ENCODE assay signal across 8 mouse cellular contexts in genomic region chr12:55492184-55492898, GRCm38 (mm10). TPM values are rescaled to one million over a fixed set of nuclear protein-coding genes. Genes with fewer than 3 reads are reported as not detected.
DNase-seq lines count a peak whose midpoint lies in the region; ATAC-seq and TF ChIP-seq lines count a peak whose summit lies in the region.

Gene Nfkbia, minus strand, starts transcription at chr12:55492647.

- H3K27me3 ChIP-seq in ES-Bruce4 (ENCODE audit: control insufficient read depth, insufficient read depth, low read length, poor library complexity, severe bottlenecking): no peaks in the 10 kb centered on the region
- no peaks in the 10 kb centered on the region for H3K27me3 ChIP-seq in forebrain, embryonic 13.5 days
- no peaks in the 10 kb centered on the region for H3K27me3 ChIP-seq in heart, postnatal 0 days (ENCODE audit: control insufficient read depth, insufficient read depth, low read length)
- peaks cover 8% of the 10 kb centered on the region; the same call in 1 of the 2 replicates for H3K27me3 ChIP-seq in liver, embryonic 15.5 days
- no peaks in the 10 kb centered on the region for H3K27me3 ChIP-seq in neural tube, embryonic 11.5 days (ENCODE audit: control insufficient read depth, insufficient read depth, low read length)
- H3K27me3 ChIP-seq in stomach, embryonic 16.5 days (ENCODE audit: control insufficient read depth, insufficient read depth, low read length): no peaks in the 10 kb centered on the region

- H3K4me3 ChIP-seq in ES-Bruce4 (ENCODE audit: low read depth, low read length): peak within 1 kb of the TSS; percentile 91
- peak within 1 kb of the TSS; percentile 76 for H3K4me3 ChIP-seq in forebrain, embryonic 13.5 days
- peak within 1 kb of the TSS; percentile 82 for H3K4me3 ChIP-seq in heart, postnatal 0 days (ENCODE audit: low read depth, low read length)
- H3K4me3 ChIP-seq in liver, embryonic 15.5 days (replicated peaks): peak within 1 kb of the TSS; percentile 93
- peak within 1 kb of the TSS; percentile 78 for H3K4me3 ChIP-seq in neural tube, embryonic 11.5 days (ENCODE audit: low read depth, low read length)
- H3K4me3 ChIP-seq in stomach, embryonic 16.5 days (replicated peaks; ENCODE audit: low read length): peak within 1 kb of the TSS; percentile 88

- no peak for TF ChIP-seq EP300 in ES-Bruce4 (IDR thresholded peaks at IDR 0.05; ENCODE audit: insufficient read depth, low read depth, low read length)
- peak; percentile 76; the same call in 1 of the 2 replicates for TF ChIP-seq EP300 in heart, postnatal 0 days (IDR thresholded peaks at IDR 0.05; ENCODE audit: low read depth)

- under 1% methylated on average over 51 of the region's 58 CpGs for WGBS in forebrain, embryonic 13.5 days
- under 1% methylated on average over 46 of the region's 58 CpGs for WGBS in heart, postnatal 0 days
- WGBS in liver, embryonic 15.5 days (ENCODE audit: insufficient replicate concordance): under 1% methylated on average over 58 of the region's 58 CpGs
- under 1% methylated on average over 56 of the region's 58 CpGs for WGBS in neural tube, embryonic 11.5 days
- 0% methylated on average over 51 of the region's 58 CpGs for WGBS in stomach, embryonic 16.5 days

- H3K36me3 ChIP-seq in ES-Bruce4 (ENCODE audit: control insufficient read depth, insufficient read depth, low read length, poor library complexity, severe bottlenecking): peaks cover 24% of the 10 kb centered on the region
- H3K36me3 ChIP-seq in forebrain, embryonic 13.5 days (ENCODE audit: poor library complexity, severe bottlenecking): peaks cover 26% of the 10 kb centered on the region
- H3K36me3 ChIP-seq in heart, postnatal 0 days (replicated peaks; ENCODE audit: control insufficient read depth, insufficient read depth, low read length): peaks cover 37% of the 10 kb centered on the region
- peaks cover 33% of the 10 kb centered on the region for H3K36me3 ChIP-seq in liver, embryonic 15.5 days (replicated peaks)
- peaks cover 3% of the 10 kb centered on the region; the same call in 1 of the 2 replicates for H3K36me3 ChIP-seq in neural tube, embryonic 11.5 days (ENCODE audit: control insufficient read depth, insufficient read depth, low read length)
- 0 out of 2 replicates have a peak, but pooled peaks cover 4% of the 10 kb centered on the region for H3K36me3 ChIP-seq in stomach, embryonic 16.5 days (ENCODE audit: control insufficient read depth, insufficient read depth, low read length)

- H3K4me2 ChIP-seq in forebrain, embryonic 13.5 days: peak within 1 kb of the TSS; percentile 81
- peak within 1 kb of the TSS; percentile 83 for H3K4me2 ChIP-seq in heart, postnatal 0 days (ENCODE audit: low read depth, low read length)
- H3K4me2 ChIP-seq in liver, embryonic 15.5 days: peak within 1 kb of the TSS; percentile 99
- H3K4me2 ChIP-seq in neural tube, embryonic 11.5 days (ENCODE audit: low read depth): peak within 1 kb of the TSS; percentile 69
- peak within 1 kb of the TSS; percentile 88 for H3K4me2 ChIP-seq in stomach, embryonic 16.5 days (ENCODE audit: low read depth, low read length)

- peak; percentile 93 for DNase-seq in heart, postnatal 0 days (ENCODE audit: low spot score)
- peak; percentile 95 to 97 for DNase-seq in kidney, postnatal 4 days
- peak; percentile 90 for DNase-seq in neural tube, embryonic 11.5 days (ENCODE audit: low spot score)

- no peaks in the 10 kb centered on the region for H3K9me3 ChIP-seq in ES-Bruce4 (replicated peaks; ENCODE audit: control insufficient read depth, insufficient read depth, low read length, poor library complexity, severe bottlenecking)
- H3K9me3 ChIP-seq in forebrain, embryonic 13.5 days (replicated peaks): no peaks in the 10 kb centered on the region
- no peaks in the 10 kb centered on the region for H3K9me3 ChIP-seq in heart, postnatal 0 days (replicated peaks; ENCODE audit: control insufficient read depth, low read length)
- H3K9me3 ChIP-seq in liver, embryonic 15.5 days (replicated peaks): no peaks in the 10 kb centered on the region
- no peaks in the 10 kb centered on the region for H3K9me3 ChIP-seq in neural tube, embryonic 11.5 days (ENCODE audit: control insufficient read depth, low read length)
- no peaks in the 10 kb centered on the region for H3K9me3 ChIP-seq in stomach, embryonic 16.5 days (replicated peaks; ENCODE audit: control insufficient read depth, low read length)

- peaks cover 10% of the 10 kb centered on the region for H3K4me1 ChIP-seq in ES-Bruce4 (ENCODE audit: control insufficient read depth, insufficient read depth, low read length)
- H3K4me1 ChIP-seq in forebrain, embryonic 13.5 days: peaks cover 24% of the 10 kb centered on the region
- peaks cover 27% of the 10 kb centered on the region for H3K4me1 ChIP-seq in heart, postnatal 0 days (ENCODE audit: control insufficient read depth, insufficient read depth)
- H3K4me1 ChIP-seq in liver, embryonic 15.5 days (replicated peaks): peaks cover 62% of the 10 kb centered on the region
- H3K4me1 ChIP-seq in neural tube, embryonic 11.5 days (ENCODE audit: control insufficient read depth, insufficient read depth, low read length): peaks cover 6% of the 10 kb centered on the region
- H3K4me1 ChIP-seq in stomach, embryonic 16.5 days (ENCODE audit: control insufficient read depth, insufficient read depth, low read length): peaks cover 31% of the 10 kb centered on the region

- TF ChIP-seq CTCF in ES-Bruce4 (IDR thresholded peaks at IDR 0.05; ENCODE audit: low read depth, low read length): no peak
- no peak; the same call in none of the 2 replicates for TF ChIP-seq CTCF in heart, postnatal 0 days (IDR thresholded peaks at IDR 0.05; ENCODE audit: low read depth)

- peak within 1 kb of the TSS; percentile 95 for H3K9ac ChIP-seq in ES-Bruce4 (ENCODE audit: low read depth, poor library complexity, severe bottlenecking)
- H3K9ac ChIP-seq in forebrain, embryonic 13.5 days: peak within 1 kb of the TSS; percentile 87
- peak within 1 kb of the TSS; percentile 94 for H3K9ac ChIP-seq in heart, postnatal 0 days (replicated peaks; ENCODE audit: low read depth, low read length)
- peak within 1 kb of the TSS; percentile 93 for H3K9ac ChIP-seq in liver, embryonic 15.5 days
- peak within 1 kb of the TSS; percentile 90 for H3K9ac ChIP-seq in neural tube, embryonic 11.5 days (ENCODE audit: low read length)
- peak within 1 kb of the TSS; percentile 99 for H3K9ac ChIP-seq in stomach, embryonic 16.5 days (ENCODE audit: low read length)

- ATAC-seq in cerebellum, adult (ENCODE audit: insufficient number of reproducible peaks, low FRiP score, low TSS enrichment): peak; percentile 65
- ATAC-seq in forebrain, embryonic 13.5 days: peak; percentile 96
- peak; percentile 84 for ATAC-seq in heart, postnatal 0 days (ENCODE audit: insufficient read depth, low read depth)
- peak; percentile 75 for ATAC-seq in liver, embryonic 15.5 days (ENCODE audit: insufficient read depth)
- peak; percentile 92 for ATAC-seq in neural tube, embryonic 11.5 days (ENCODE audit: insufficient read depth, low FRiP score, low TSS enrichment)
- ATAC-seq in stomach, embryonic 16.5 days (ENCODE audit: insufficient read depth, low FRiP score): peak; percentile 88

- no peak for TF ChIP-seq POLR2A in ES-Bruce4 (IDR thresholded peaks at IDR 0.05; ENCODE audit: insufficient read depth, low read length)

- H3K27ac ChIP-seq in ES-Bruce4 (ENCODE audit: insufficient read depth, low read length): peak within 1 kb of the TSS; percentile 73
- H3K27ac ChIP-seq in forebrain, embryonic 13.5 days: peak within 1 kb of the TSS; percentile 99
- peak within 1 kb of the TSS; percentile 100 for H3K27ac ChIP-seq in heart, postnatal 0 days (ENCODE audit: low read depth)
- H3K27ac ChIP-seq in liver, embryonic 15.5 days (replicated peaks): peak within 1 kb of the TSS; percentile 94
- H3K27ac ChIP-seq in neural tube, embryonic 11.5 days (ENCODE audit: low read depth, low read length): peak within 1 kb of the TSS; percentile 94
- H3K27ac ChIP-seq in stomach, embryonic 16.5 days (ENCODE audit: low read length): peak within 1 kb of the TSS; percentile 100

RNA-seq across cellular contexts. Expression of gene Nfkbia, which starts in this region (rescaled TPM):
- 40.9 and 45.3 TPM in 2 replicates for polyA plus RNA-seq in ES-Bruce4 (2011; ENCODE audit: insufficient read depth, insufficient read length, low read depth, missing spikeins)
- 46.4 and 47.0 TPM in 2 replicates for polyA plus RNA-seq in forebrain, embryonic 13.5 days (2015; fragmentation: Nextera tagmentation; extraction: Ambion mirVana)
- total RNA-seq in heart, postnatal 0 days (2014; rRNA removed; ENCODE audit: low replicate concordance): 65.1 and 108 TPM in 2 replicates
- 67.1 and 72.4 TPM in 2 replicates for polyA plus RNA-seq in heart, postnatal 0 days (2015; fragmentation: Nextera tagmentation; extraction: Ambion mirVana)
- polyA plus RNA-seq in liver, embryonic 15.5 days (2015; fragmentation: Nextera tagmentation; extraction: Ambion mirVana): 22.9 and 24.4 TPM in 2 replicates
- 44.7 and 46.9 TPM in 2 replicates for polyA plus RNA-seq in neural tube, embryonic 11.5 days (2014; fragmentation: Nextera tagmentation; extraction: Ambion mirVana)
- polyA plus RNA-seq in stomach, embryonic 16.5 days (2015; fragmentation: Nextera tagmentation; extraction: Ambion mirVana): 86.6 and 93.5 TPM in 2 replicates

Comparison
In these comparisons a context has a peak if more than half of its experiments do, and no peak if none do; other contexts are left out.
1. Peak in every context shown above with its lines: DNase-seq, ATAC-seq, H3K4me3 ChIP-seq and H3K27ac ChIP-seq.